In genomic region chr15:78926021-78926919, GRCm38 (mm10) we compare ENCODE assay signal across 7 mouse cellular contexts. TPM values are rescaled to one million over a fixed set of nuclear protein-coding genes. Genes with fewer than 3 reads are reported as not detected.
DNase-seq lines count a peak whose midpoint lies in the region; ATAC-seq lines count a peak whose summit lies in the region.

Gene Lgals1 (plus strand): TSS chr15:78926725.

- H3K4me1 ChIP-seq in hindbrain, embryonic 16.5 days (ENCODE audit: control insufficient read depth, insufficient read depth, low read depth, low read length) = peaks cover 19% of the 10 kb centered on the region

- H3K27ac ChIP-seq in hindbrain, embryonic 16.5 days (ENCODE audit: low read depth, low read length) = peak within 1 kb of the TSS; percentile 70

- peak within 1 kb of the TSS; percentile 49 for H3K9ac ChIP-seq in hindbrain, embryonic 16.5 days (ENCODE audit: low read depth, low read length)

- WGBS in hindbrain, embryonic 16.5 days = 4% methylated on average over 20 of the region's 20 CpGs

- no peaks in the 10 kb centered on the region for H3K36me3 ChIP-seq in hindbrain, embryonic 16.5 days (ENCODE audit: control insufficient read depth, insufficient read depth, low read length)

- no peaks in the 10 kb centered on the region for H3K9me3 ChIP-seq in hindbrain, embryonic 16.5 days (ENCODE audit: control insufficient read depth, low read length)

- H3K4me2 ChIP-seq in hindbrain, embryonic 16.5 days (ENCODE audit: low read length) = peak within 1 kb of the TSS; percentile 69

- DNase-seq in adrenal gland, adult (ENCODE audit: inconsistent age in 2 of 2, low spot score in 1 of 2) = peak; percentile 93 to 97
- DNase-seq in cerebellum, postnatal 36 days = peak; percentile 78 to 80
- peak; percentile 92 to 94 for DNase-seq in gastrocnemius, adult 8-10 months (ENCODE audit: low spot score in 2 of 2)
- DNase-seq in left cerebral cortex, adult 8-10 months (ENCODE audit: low spot score in 2 of 2) = no peak
- DNase-seq in right cerebral cortex, postnatal 14 days = peak; percentile 60

- H3K4me3 ChIP-seq in hindbrain, embryonic 16.5 days (ENCODE audit: low read length) = peak within 1 kb of the TSS; percentile 38

- H3K27me3 ChIP-seq in hindbrain, embryonic 16.5 days (replicated peaks; ENCODE audit: control insufficient read depth, insufficient read depth, low read length) = peaks cover 6% of the 10 kb centered on the region

- ATAC-seq in hindbrain, embryonic 16.5 days = peak; percentile 63
- ATAC-seq in megakaryocyte, adult 5-6 weeks (ENCODE audit: poor library complexity, severe bottlenecking) = peak; percentile 56

RNA-seq across cellular contexts. Expression of gene Lgals1, which starts in this region (rescaled TPM):
- 100 to 1,000 TPM; 214 to 406 (median 281) TPM for total RNA-seq in gastrocnemius, adult 8-10 months (2022)
- 105 and 169 TPM in 2 replicates for polyA plus RNA-seq in hindbrain, embryonic 16.5 days (2015; fragmentation: Nextera tagmentation; extraction: Ambion mirVana)
- total RNA-seq in left cerebral cortex, adult 8-10 months (2022) = 10 to 100 TPM; 19.2 to 31.4 (median 26.5) TPM
- 851 and 870 TPM in 2 replicates for total RNA-seq in megakaryocyte, adult 5-6 weeks (2015)
- 1,185 and 1,205 TPM in 2 replicates for total RNA-seq in megakaryocyte, adult 5-6 weeks (2017)

Comparison
In these comparisons a context has a peak if more than half of its experiments do, and no peak if none do; other contexts are left out.
1. RNA of gene Lgals1 (total RNA-seq): 851 to 1,205 TPM in megakaryocyte, adult 5-6 weeks and 214 to 406 TPM in gastrocnemius, adult 8-10 months; 19.2 to 31.4 TPM in left cerebral cortex, adult 8-10 months; every median in the first group is over 4 times any median in the second.
2. DNase-seq: peak in adrenal gland, adult (2 of 2), cerebellum, postnatal 36 days (2 of 2), gastrocnemius, adult 8-10 months (2 of 2) and right cerebral cortex, postnatal 14 days (single experiment); none in left cerebral cortex, adult 8-10 months (0 of 2).